Mouse (Mus musculus): ENCODE data around the gene Rpn2. TPM values are rescaled to one million over a fixed set of nuclear protein-coding genes. Genes with fewer than 3 reads are reported as not detected.

Gene Rpn2
- polyA plus RNA-seq, 1 experiment = 95.1 TPM

DNA sequence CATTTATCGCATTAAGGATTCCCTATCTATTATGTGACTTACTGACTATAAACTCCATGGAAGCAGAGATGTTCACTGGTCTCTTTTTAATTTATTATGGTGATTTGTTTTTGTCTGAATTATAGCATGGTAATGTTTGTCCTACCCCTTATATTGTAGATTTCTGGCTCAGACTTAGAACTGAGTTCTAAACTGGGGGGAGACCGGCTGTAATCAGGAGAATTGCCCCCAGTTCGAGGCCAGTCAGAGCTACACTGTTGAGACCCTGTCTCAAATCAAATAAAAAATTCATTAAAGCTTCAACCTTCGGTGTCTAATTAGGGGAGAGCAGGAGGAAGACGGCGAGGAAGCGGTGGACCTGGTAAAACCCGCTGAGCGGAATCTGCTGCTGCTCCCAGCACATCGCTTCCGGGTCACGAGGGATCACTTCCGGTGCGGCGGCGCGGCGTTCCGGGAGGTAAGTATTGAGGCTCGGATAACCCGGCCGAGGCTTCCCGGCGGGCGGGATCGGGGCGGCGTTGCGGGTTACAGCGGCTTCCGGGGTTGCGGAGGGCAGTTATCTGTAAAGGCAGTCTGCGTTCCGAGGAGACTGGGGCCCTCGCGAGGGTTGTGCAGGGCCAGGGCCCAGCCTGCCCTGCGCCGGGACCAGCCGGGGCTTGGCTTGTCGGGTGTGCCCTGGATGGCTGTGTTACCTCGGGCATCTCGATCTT lies 88.5 kb downstream of the Rpn2 start, which contains the start of gene Manbal:
Manbal (plus strand) TSS at position 411 of the 710 bp plus-strand sequence.
- H3K27me3 ChIP-seq (ENCODE audit: control insufficient read depth, insufficient read depth, low read length) = no peaks in the 10 kb centered on the region
- DNase-seq (ENCODE audit: low read depth in 1 of 2, low spot score in 2 of 2) = peak; percentile 83 to 97
- TF ChIP-seq CTCF (IDR thresholded peaks at IDR 0.05; ENCODE audit: extremely low read depth, insufficient read depth, insufficient read length, insufficient replicate concordance) (no peak), POLR2A (IDR thresholded peaks at IDR 0.05; ENCODE audit: low read depth, low read length) (peak; percentile 58; the same call in 1 of the 2 replicates)
- H3K27ac ChIP-seq (ENCODE audit: insufficient read depth, low read length) = peak within 1 kb of the TSS; percentile 88
- H3K4me1 ChIP-seq (ENCODE audit: control insufficient read depth, insufficient read depth, insufficient read length) = peaks cover 5% of the 10 kb centered on the region; the same call in 1 of the 2 replicates
- no peaks in the 10 kb centered on the region for H3K36me3 ChIP-seq (ENCODE audit: control insufficient read depth, insufficient read depth, low read length)
- H3K4me3 ChIP-seq (ENCODE audit: extremely low read depth, insufficient read depth, insufficient read length) = peak within 1 kb of the TSS; percentile 81
- 4% methylated on average over 42 of the region's 42 CpGs for WGBS

DNA sequence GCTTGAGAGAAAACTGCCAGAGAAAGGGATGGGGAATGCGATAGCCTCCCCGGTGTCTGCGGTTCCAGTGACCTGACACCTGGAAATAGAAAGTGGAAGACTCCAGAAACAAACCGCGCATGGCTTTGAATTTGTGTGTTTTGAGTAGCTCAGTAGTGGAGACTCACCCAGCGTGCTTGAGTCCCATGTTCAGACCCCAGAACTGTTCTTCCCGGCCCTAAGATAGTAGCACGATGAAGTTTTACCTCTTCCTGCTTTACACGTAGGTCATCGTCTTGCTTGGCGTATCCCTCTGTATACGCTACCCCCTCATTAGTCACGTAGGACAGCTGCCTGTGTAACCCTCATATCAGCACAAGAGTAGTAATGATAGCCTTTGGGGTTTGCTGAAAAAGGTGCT lies 89.2 kb downstream of the Rpn2 start:
- WGBS = 2% methylated on average over 13 of the region's 13 CpGs
- Histone ChIP-seq H3K4me3 (ENCODE audit: extremely low read depth, insufficient read depth, insufficient read length) (peak overlapping the region; percentile 81), H3K27me3 (ENCODE audit: control insufficient read depth, insufficient read depth, low read length) (no peaks in the 10 kb centered on the region), H3K27ac (ENCODE audit: insufficient read depth, low read length) (peak overlapping the region; percentile 88), H3K36me3 (ENCODE audit: control insufficient read depth, insufficient read depth, low read length) (peaks cover 1% of the 10 kb centered on the region; the same call in 1 of the 2 replicates), H3K4me1 (ENCODE audit: control insufficient read depth, insufficient read depth, insufficient read length) (peaks cover 5% of the 10 kb centered on the region; the same call in 1 of the 2 replicates)
- DNase-seq (ENCODE audit: low read depth in 1 of 2, low spot score in 2 of 2) = no peak
- no peak for TF ChIP-seq POLR2A (IDR thresholded peaks at IDR 0.05; ENCODE audit: low read depth, low read length)
- TF ChIP-seq CTCF (IDR thresholded peaks at IDR 0.05; ENCODE audit: extremely low read depth, insufficient read depth, insufficient read length, insufficient replicate concordance) = no peak

DNA sequence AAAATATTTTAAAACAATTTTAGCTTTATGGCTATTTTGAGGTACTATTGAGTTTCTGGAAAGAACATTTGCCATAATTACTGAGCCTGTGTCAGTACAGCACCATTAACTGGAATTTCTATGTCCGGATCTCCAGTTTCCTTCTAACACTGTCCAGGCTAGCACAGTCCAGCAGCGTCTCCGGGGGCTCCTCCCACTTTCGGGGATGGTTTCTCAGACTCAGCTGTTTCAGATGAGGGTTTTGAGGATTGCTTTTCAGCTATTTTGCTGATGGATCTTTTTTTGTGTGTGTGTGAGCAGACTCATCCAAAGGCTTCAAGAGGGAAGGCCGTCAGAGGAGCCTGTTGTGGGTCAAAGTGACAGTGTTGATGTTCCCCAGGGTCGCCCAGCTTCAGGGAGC lies 92.9 kb downstream of the Rpn2 start:
- Histone ChIP-seq H3K36me3 (ENCODE audit: control insufficient read depth, insufficient read depth, low read length) (peaks cover 6% of the 10 kb centered on the region), H3K4me3 (ENCODE audit: extremely low read depth, insufficient read depth, insufficient read length) (no peak overlapping the region), H3K27me3 (ENCODE audit: control insufficient read depth, insufficient read depth, low read length) (no peaks in the 10 kb centered on the region), H3K27ac (ENCODE audit: insufficient read depth, low read length) (no peak overlapping the region), H3K4me1 (ENCODE audit: control insufficient read depth, insufficient read depth, insufficient read length) (peaks cover 3% of the 10 kb centered on the region)
- no peak for DNase-seq (ENCODE audit: low read depth in 1 of 2, low spot score in 2 of 2)
- 85% methylated on average over 6 of the region's 6 CpGs for WGBS
- TF ChIP-seq CTCF (IDR thresholded peaks at IDR 0.05; ENCODE audit: extremely low read depth, insufficient read depth, insufficient read length, insufficient replicate concordance) = no peak
- TF ChIP-seq POLR2A (IDR thresholded peaks at IDR 0.05; ENCODE audit: low read depth, low read length) = no peak

DNA sequence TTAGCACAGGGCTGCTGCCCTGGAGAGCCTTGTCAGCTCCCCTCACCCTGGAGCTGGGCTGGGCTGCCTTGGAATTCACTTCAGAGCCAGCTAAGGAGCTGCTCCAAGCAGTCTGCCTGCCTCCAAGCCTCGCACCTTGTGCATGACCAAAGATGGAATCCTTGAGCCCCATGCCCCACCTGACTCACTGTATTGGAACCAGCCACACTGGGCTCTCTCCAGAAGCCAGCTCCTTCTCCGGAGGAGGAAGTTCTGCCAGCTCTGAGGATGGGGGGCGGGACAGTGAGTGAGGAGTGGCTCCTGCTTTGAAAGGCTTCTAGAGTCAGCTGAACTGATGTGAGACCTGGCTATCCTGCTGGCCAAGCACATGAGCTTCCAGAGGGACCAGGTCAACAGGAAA lies 94.9 kb downstream of the Rpn2 start:
- Histone ChIP-seq H3K36me3 (ENCODE audit: control insufficient read depth, insufficient read depth, low read length) (peaks cover 6% of the 10 kb centered on the region), H3K27ac (ENCODE audit: insufficient read depth, low read length) (no peak overlapping the region; the same call in 1 of the 2 replicates), H3K27me3 (ENCODE audit: control insufficient read depth, insufficient read depth, low read length) (no peaks in the 10 kb centered on the region), H3K4me3 (ENCODE audit: extremely low read depth, insufficient read depth, insufficient read length) (no peak overlapping the region), H3K4me1 (ENCODE audit: control insufficient read depth, insufficient read depth, insufficient read length) (no peaks in the 10 kb centered on the region; the same call in 1 of the 2 replicates)
- TF ChIP-seq CTCF (IDR thresholded peaks at IDR 0.05; ENCODE audit: extremely low read depth, insufficient read depth, insufficient read length, insufficient replicate concordance) (no peak), POLR2A (IDR thresholded peaks at IDR 0.05; ENCODE audit: low read depth, low read length) (no peak)
- DNase-seq (ENCODE audit: low read depth in 1 of 2, low spot score in 2 of 2) = no peak
- 83% methylated on average over 3 of the region's 3 CpGs for WGBS

DNA sequence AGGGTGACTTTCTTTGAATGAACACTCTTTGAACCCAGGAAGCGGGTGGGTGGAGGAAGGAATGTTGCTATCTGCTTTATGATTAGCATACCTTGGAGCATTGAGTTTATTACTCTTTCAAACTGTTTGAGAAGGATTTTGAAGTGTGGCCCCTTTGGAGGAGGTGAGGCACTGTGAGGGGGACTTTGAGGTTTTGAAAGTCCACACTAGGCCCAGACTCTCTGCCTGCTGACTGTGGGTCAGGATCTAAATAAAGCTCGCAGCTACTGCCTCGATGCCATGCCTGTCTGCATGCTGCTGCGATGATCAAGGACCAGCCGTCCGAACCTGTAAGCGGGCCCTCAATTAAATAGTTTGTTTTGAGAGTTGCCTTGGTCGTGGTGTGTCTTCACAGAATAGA lies 96.2 kb downstream of the Rpn2 start:
- no peaks in the 10 kb centered on the region for H3K27me3 ChIP-seq (ENCODE audit: control insufficient read depth, insufficient read depth, low read length)
- no peak overlapping the region for H3K27ac ChIP-seq (ENCODE audit: insufficient read depth, low read length)
- peaks cover 10% of the 10 kb centered on the region for H3K36me3 ChIP-seq (ENCODE audit: control insufficient read depth, insufficient read depth, low read length)
- no peak overlapping the region for H3K4me3 ChIP-seq (ENCODE audit: extremely low read depth, insufficient read depth, insufficient read length)
- DNase-seq (ENCODE audit: low read depth in 1 of 2, low spot score in 2 of 2) = no peak
- TF ChIP-seq CTCF (IDR thresholded peaks at IDR 0.05; ENCODE audit: extremely low read depth, insufficient read depth, insufficient read length, insufficient replicate concordance) (no peak), POLR2A (IDR thresholded peaks at IDR 0.05; ENCODE audit: low read depth, low read length) (no peak)
- WGBS = 89% methylated on average over 8 of the region's 8 CpGs
- H3K4me1 ChIP-seq (ENCODE audit: control insufficient read depth, insufficient read depth, insufficient read length) = no peaks in the 10 kb centered on the region; the same call in 1 of the 2 replicates

Other genes starting within 250 kb of the Rpn2 start
- 5.3 and 5.4 TPM in 2 replicates for gene Soga1, start 199.8 kb upstream of the Rpn2 start, polyA plus RNA-seq (2012; rRNA removed)
- gene Tldc2, start 192.0 kb upstream of the Rpn2 start, polyA plus RNA-seq (2012; rRNA removed) = not detected in 2 replicates
- gene Samhd1, start 143.8 kb upstream of the Rpn2 start, polyA plus RNA-seq (2012; rRNA removed) = 120 and 145 TPM in 2 replicates
- 5.0 and 6.7 TPM in 2 replicates for gene Rbl1, start 74.5 kb upstream of the Rpn2 start, polyA plus RNA-seq (2012; rRNA removed)
- 0.18 and 0.36 TPM in 2 replicates for gene Mroh8, start 532 bp downstream of the Rpn2 start, polyA plus RNA-seq (2012; rRNA removed)
- not detected in 2 replicates for gene Ghrh, start 68.5 kb downstream of the Rpn2 start, polyA plus RNA-seq (2012; rRNA removed)
- gene Manbal, start 88.6 kb downstream of the Rpn2 start, polyA plus RNA-seq (2012; rRNA removed) = 49.6 and 54.8 TPM in 2 replicates
- 14.6 and 14.9 TPM in 2 replicates for gene Src, start 139.4 kb downstream of the Rpn2 start, polyA plus RNA-seq (2012; rRNA removed)

Data from spleen, adult 2 months (tissue).